Mouse (Mus musculus): ENCODE data around the gene Slc24a3. TPM values are rescaled to one million over a fixed set of nuclear protein-coding genes. Genes with fewer than 3 reads are reported as not detected.

Gene Slc24a3
- total RNA-seq, 2 experiments from 2014 or later = 2.2 to 2.6 TPM

GRCm38 (mm10) chr2:145279336-145279735, 111.8 kb downstream of the Slc24a3 start:
- no peak for DNase-seq

DNA sequence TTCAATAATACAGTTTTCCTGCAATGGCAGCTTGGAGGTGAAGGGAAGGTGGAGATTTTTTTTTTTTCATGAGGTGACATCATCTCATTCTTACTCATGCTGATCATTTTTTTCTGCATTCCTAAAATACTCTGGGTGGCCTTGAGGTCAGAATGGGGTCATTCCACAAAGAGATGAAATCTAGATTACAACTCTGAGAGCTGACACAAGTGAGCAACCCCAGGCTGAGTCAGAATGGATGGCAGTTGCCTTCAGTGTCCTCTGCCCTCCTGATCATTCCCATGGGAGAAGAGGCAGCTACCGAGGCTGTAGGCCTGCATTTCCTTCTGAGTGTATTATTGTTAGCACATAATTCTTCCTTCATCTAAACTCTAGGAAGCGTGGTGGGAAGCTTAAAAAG, 116.2 kb downstream of the Slc24a3 start:
- DNase-seq = no peak

- peak; percentile 38 for DNase-seq
These were observed 120.9 kb downstream of the Slc24a3 start for GRCm38 (mm10) chr2:145288501-145288900.

DNA sequence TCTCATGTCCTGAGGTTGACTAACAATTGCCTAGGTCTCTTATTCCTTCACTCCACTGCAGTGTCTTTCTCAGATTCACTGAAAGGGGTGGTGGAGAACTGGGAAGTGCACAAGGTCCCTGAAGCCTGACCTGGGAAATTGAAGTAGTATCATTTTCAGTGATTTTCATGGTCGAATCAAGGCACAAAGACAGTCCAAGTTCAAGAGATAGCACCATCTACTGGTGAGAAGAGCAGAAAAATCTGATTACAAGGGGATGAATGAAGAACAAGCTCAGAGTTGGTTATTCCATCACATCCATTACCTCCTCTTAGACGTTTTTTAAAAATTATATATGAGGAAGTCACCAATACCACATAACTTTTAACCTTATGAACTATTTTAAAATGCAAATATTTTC, 123.9 kb downstream of the Slc24a3 start:
- DNase-seq = no peak

GRCm38 (mm10) chr2:145292196-145292595, 124.6 kb downstream of the Slc24a3 start:
- DNase-seq = no peak

- DNase-seq = no peak
These were observed 125.3 kb downstream of the Slc24a3 start for GRCm38 (mm10) chr2:145292816-145293215.

DNA sequence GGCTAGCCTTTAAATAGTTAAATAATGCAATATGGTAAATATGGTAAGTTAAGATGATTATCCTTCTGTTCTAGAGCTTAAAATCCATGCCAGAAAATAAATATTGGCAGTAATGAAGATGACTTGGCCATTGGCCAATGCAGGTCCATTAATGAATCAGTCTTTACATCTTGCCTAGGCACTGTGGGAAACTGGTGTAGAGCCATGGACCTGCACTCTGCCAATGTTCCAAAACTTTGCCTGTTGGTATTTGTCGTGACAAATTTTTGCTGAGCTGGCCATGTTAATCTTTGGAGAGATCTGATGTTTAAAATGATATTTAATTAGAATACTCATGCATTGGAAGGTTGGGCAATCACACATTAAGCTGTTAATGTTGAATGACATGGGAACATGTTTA, 129.4 kb downstream of the Slc24a3 start:
- no peak for DNase-seq

- DNase-seq = no peak
These were observed 132.6 kb downstream of the Slc24a3 start for GRCm38 (mm10) chr2:145299914-145300699.

DNA sequence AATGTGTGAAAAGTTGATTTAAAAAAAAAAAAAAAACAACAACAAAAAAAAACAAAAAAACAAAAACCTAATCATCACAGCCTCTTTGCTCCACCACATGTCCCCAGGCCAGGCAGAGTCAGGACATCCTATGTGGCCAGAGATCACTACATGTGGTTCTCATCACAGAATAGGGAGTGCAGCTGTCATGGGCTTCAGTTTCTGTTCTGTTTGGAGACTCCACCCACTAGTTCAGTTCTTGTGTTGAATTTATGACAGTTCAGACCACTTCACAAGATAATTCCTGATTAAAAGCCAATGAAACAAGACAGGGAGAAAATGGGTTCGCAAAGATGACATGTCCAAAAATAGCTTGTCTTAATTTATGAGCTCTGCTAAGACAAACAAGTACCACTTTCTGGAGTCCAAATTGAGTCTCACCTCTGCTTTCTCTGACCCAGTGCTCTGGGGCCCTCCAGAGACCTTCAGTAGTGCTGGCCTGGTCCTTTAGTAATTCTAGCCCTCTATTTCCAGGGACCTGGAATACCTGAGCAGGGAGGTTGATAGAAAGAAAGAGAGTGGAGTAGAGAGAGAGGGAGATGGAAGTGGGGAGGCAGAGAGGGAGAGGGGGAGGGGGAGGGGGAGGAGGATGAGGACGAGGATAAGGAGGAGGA, 139.8 kb downstream of the Slc24a3 start:
- DNase-seq = no peak

GRCm38 (mm10) chr2:145318916-145319315, 151.4 kb downstream of the Slc24a3 start:
- no peak for DNase-seq

DNA sequence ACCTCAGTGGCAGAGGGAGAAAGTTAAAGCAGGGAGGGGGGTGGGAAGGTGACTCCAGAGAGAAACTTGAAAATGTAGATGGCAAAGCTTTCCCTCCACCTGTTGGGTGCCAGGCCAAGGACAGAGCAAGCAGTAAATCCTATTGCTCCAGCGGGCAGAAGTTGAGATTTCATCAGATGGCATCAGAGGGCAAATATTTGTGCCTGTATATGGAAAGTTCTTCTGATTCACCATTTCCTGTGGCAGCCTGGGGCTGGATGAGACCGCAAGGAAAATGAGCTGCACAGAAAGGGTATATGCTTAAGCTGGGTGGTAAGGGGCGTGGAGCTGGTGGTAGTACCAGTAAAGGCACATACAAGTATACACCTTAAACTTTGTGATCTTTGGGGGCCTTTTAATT, 153.7 kb downstream of the Slc24a3 start:
- no peak for DNase-seq

DNA sequence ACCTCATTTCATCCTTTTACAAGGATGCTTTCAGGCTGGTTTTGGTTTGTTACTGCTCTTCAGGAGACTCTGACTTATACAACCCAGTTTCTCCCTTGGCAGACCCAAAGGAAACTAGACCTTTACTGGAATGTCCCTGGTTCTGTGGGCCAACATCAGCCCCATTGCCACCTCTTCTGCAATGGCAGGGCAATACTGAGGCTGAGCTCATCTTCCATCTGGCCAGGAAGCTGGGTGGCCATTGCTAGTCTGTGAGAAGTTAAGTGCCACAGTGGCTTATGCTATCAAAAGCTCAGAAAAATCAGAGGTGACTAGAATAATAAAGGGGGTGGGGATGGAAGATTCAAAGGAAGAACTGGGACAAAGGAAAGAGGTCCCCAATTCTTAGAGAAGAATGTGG, 154.2 kb downstream of the Slc24a3 start:
- no peak for DNase-seq

- DNase-seq = no peak
These were observed 156.9 kb downstream of the Slc24a3 start for GRCm38 (mm10) chr2:145324477-145324876.

DNA sequence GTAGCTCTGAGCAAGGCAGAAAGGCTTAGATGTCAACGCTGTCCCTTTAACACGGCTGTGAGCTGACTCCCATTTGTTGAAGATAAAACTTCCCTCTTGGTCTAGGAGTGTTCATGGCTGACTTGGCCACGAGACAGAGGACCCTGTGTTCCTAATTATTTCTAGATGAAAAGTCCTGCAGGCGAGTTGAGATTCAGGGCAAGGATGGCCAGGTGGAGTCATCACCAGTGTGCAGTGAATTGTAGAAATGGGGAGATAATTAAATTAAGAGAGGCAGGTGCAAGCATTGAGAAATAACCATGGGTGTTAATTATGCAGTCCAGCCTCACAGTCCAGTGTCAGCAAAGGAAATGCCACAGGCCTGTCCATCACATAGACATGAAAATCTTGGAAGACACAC, 158.3 kb downstream of the Slc24a3 start:
- DNase-seq = no peak

DNA sequence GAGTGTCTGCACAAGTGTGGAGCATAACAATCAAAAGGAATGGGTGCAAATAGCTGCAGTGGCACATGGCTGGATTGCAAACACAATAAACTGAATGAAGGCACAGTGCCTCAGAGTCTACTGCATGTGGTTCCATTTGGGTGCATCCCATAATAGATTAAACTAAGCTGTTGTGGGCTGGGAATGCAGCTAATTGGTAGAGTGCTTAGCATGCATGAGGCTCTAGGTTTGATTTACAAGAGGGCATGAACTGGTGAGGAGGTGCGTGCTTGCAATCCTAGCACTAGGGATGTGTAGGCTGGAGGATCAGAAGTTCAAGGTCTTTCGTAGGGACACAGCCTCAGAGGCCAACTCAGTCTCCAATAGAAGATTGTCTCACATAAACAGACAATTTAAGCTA, 159.0 kb downstream of the Slc24a3 start:
- no peak for DNase-seq

DNA sequence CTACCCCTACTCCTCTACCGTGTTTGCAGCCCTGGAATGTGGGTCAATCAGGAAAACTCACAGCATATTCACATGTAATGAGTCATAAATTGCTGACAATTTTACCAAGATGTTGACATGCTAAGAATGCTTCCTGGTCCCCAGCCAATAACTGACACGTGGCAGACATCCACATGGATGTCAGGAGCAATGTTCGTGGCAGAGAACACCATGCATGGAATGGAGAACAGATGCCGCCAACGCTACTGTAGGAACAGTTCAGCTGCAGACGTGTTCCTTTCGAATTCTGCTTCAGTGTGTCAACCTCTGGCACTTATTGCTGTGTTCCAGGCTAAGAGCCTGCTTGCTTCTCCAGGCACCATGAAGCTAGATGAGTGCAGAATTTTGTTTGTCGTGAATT, 162.2 kb downstream of the Slc24a3 start:
- peak; percentile 13 for DNase-seq

GRCm38 (mm10) chr2:145331525-145331924, 164.0 kb downstream of the Slc24a3 start:
- DNase-seq = no peak

DNA sequence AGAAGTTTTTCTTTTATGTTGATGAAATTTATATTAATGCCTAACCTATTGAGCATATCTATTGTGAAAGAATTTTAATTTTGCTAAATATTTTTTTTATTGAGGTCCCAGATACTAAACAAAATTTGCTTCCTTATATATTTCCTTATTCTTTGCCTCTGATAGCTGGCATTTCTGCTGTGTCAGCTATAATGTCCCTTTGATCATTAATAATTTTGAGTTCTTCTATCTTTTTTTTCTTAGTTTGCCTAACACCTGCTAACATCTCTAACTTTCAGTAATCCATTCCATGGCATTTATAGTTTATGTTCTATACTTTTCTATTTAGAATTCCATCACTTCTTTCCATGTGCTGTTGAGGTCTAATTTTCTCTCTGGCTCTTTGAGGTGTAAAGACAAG, 165.9 kb downstream of the Slc24a3 start:
- no peak for DNase-seq

DNA sequence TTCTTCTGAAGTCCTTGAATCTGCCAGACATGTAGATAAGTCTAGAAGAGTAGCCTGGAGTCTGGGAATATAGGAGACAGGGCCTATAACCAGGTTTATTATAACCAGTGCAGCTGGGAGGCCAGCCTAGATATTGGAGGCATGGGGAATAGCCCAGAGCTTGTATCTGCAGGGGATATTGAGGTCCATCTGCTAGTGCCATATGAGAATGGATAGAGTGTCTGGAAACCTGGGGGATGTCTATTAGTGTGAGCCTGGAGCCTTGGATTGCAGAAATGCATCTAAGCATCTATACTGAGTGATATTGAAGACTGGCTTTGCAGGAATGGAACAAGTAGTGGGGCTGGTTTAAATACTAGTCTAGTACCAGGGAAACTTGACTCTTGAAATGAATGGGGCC, 168.9 kb downstream of the Slc24a3 start:
- no peak for DNase-seq

- DNase-seq = no peak
These were observed 173.3 kb downstream of the Slc24a3 start for GRCm38 (mm10) chr2:145340816-145341215.

DNA sequence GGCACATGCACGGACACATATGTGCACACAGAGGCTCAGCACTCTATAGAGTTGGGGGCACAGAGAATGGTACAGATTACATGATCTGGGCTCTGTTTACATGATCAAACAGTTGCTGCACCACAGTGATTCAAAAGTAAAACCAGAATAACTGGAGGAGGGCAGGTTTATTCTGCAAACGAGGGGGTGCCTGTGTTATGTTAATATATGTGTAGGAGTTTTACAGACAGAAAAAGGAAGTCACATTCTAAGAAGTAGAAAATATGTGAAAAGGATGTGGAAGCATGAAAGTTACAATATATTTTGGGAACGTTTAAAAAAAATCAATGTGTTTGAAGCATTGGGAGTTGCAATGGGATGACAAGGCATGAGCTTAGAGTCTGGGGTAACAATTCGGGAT, 175.4 kb downstream of the Slc24a3 start:
- no peak for DNase-seq

DNA sequence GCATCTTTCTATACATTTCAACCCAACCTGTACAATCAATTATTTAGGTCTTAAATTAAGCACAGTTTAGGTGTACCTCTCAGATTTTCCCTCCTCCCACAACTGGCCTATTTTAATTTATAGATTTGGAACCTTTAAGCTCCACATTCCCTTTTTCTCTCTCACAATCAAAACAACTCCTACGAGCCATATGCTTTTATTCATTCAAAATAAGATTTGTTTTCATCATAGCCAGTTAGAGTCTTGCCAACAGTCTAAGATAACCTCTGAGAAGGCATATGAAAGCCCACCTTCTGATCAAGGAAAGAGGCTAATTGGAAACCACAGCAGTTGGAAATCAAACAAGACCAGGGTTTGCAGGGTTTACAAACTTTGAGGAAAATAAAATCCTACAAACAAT, 177.0 kb downstream of the Slc24a3 start:
- no peak for DNase-seq

GRCm38 (mm10) chr2:145353801-145354200, 186.2 kb downstream of the Slc24a3 start:
- DNase-seq = no peak

All from gastrocnemius, postnatal 25 days (tissue).